Mouse (Mus musculus): Measurements from ENCODE around the gene Itpr2. TPM values are rescaled to one million over a fixed set of nuclear protein-coding genes. Genes with fewer than 3 reads are reported as not detected.

The Itpr2 gene
- polyA plus RNA-seq, 1 experiment, result 31.9 TPM

DNA sequence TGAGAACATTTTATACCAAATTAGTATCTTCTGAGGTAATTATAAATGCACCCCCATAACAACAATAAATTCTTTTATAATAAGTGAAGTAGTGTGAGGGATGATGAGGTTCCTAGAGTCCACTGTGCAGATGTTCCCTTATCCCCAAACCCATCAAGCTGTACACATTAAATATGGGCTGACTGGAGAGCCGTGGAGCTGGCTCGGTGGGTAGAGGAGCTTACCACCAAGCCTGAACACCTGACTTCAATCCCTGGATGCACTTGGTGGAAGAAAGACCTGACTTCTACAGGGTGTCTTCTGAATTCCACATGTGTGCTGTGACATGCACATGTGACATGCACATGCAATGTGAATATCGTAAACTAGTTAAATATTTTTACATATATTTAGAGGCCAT is 260.7 kb downstream of the Itpr2 start:
- 88% methylated on average over 3 of the region's 3 CpGs for WGBS
- no peak for DNase-seq
- Histone ChIP-seq H3K27me3 (replicated peaks; ENCODE audit: control insufficient read depth, insufficient read depth, low read length) (no peaks in the 10 kb centered on the region), H3K27ac (ENCODE audit: insufficient read depth, low read depth, low read length) (no peak overlapping the region), H3K4me1 (ENCODE audit: control insufficient read depth, insufficient read depth, low read length) (no peaks in the 10 kb centered on the region), H3K4me3 (ENCODE audit: insufficient read depth, low read depth, low read length) (no peak overlapping the region), H3K36me3 (ENCODE audit: control insufficient read depth, insufficient read depth, low read length) (no peaks in the 10 kb centered on the region; the same call in none of the 2 replicates)
- no peak for TF ChIP-seq POLR2A (IDR thresholded peaks at IDR 0.05; ENCODE audit: low read depth, low read length)
- TF ChIP-seq CTCF (conservative IDR thresholded peaks at IDR 0.05; ENCODE audit: insufficient read depth, insufficient read length, low read depth, low read length), result no peak

GRCm38 (mm10) chr6:146235165-146235564 is 266.9 kb downstream of the Itpr2 start:
- 83% methylated on average over 3 of the region's 3 CpGs for WGBS
- no peak for DNase-seq
- Histone ChIP-seq H3K27me3 (replicated peaks; ENCODE audit: control insufficient read depth, insufficient read depth, low read length) (no peaks in the 10 kb centered on the region), H3K27ac (ENCODE audit: insufficient read depth, low read depth, low read length) (no peak overlapping the region), H3K4me3 (ENCODE audit: insufficient read depth, low read depth, low read length) (no peak overlapping the region), H3K4me1 (ENCODE audit: control insufficient read depth, insufficient read depth, low read length) (no peaks in the 10 kb centered on the region), H3K36me3 (ENCODE audit: control insufficient read depth, insufficient read depth, low read length) (no peaks in the 10 kb centered on the region; the same call in none of the 2 replicates)
- TF ChIP-seq CTCF (conservative IDR thresholded peaks at IDR 0.05; ENCODE audit: insufficient read depth, insufficient read length, low read depth, low read length), result no peak

DNA sequence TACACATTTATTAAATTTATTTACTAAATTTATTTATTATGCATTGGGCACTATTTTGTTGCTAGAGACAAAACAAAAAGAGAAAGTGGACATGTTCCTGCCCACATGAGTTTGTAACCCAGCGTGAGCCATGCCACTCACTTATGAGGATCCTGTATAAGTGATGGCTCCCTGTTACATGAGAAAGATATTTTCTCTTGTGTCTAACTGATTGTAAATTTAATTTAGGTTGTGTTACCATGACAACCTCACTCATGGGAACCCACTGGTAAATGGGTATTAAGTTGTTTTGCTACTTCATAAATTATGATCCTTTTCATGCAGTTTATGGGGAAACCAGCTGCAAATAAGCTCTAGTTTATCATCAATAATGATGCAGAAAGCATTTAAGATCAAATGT is 267.6 kb downstream of the Itpr2 start:
- no peak overlapping the region for H3K4me3 ChIP-seq (ENCODE audit: insufficient read depth, low read depth, low read length)
- H3K27me3 ChIP-seq (replicated peaks; ENCODE audit: control insufficient read depth, insufficient read depth, low read length), result no peaks in the 10 kb centered on the region
- TF ChIP-seq POLR2A (IDR thresholded peaks at IDR 0.05; ENCODE audit: low read depth, low read length), result no peak
- TF ChIP-seq CTCF (conservative IDR thresholded peaks at IDR 0.05; ENCODE audit: insufficient read depth, insufficient read length, low read depth, low read length), result no peak
- no peak for DNase-seq
- 98% methylated on average over 1 of the region's 1 CpGs for WGBS
- H3K4me1 ChIP-seq (ENCODE audit: control insufficient read depth, insufficient read depth, low read length), result no peaks in the 10 kb centered on the region
- H3K36me3 ChIP-seq (ENCODE audit: control insufficient read depth, insufficient read depth, low read length), result no peaks in the 10 kb centered on the region; the same call in none of the 2 replicates
- no peak overlapping the region for H3K27ac ChIP-seq (ENCODE audit: insufficient read depth, low read depth, low read length)

GRCm38 (mm10) chr6:146230903-146231302 is 271.1 kb downstream of the Itpr2 start:
- Histone ChIP-seq H3K27me3 (replicated peaks; ENCODE audit: control insufficient read depth, insufficient read depth, low read length) (no peaks in the 10 kb centered on the region), H3K4me3 (ENCODE audit: insufficient read depth, low read depth, low read length) (no peak overlapping the region), H3K36me3 (ENCODE audit: control insufficient read depth, insufficient read depth, low read length) (peaks cover 2% of the 10 kb centered on the region), H3K4me1 (ENCODE audit: control insufficient read depth, insufficient read depth, low read length) (no peaks in the 10 kb centered on the region), H3K27ac (ENCODE audit: insufficient read depth, low read depth, low read length) (no peak overlapping the region)
- 91% methylated on average over 6 of the region's 6 CpGs for WGBS
- DNase-seq, result no peak
- TF ChIP-seq POLR2A (IDR thresholded peaks at IDR 0.05; ENCODE audit: low read depth, low read length) (no peak), CTCF (conservative IDR thresholded peaks at IDR 0.05; ENCODE audit: insufficient read depth, insufficient read length, low read depth, low read length) (no peak)

GRCm38 (mm10) chr6:146230373-146230788 is 271.6 kb downstream of the Itpr2 start:
- WGBS, result 64% methylated on average over 9 of the region's 9 CpGs
- no peaks in the 10 kb centered on the region for H3K27me3 ChIP-seq (replicated peaks; ENCODE audit: control insufficient read depth, insufficient read depth, low read length)
- peaks cover 2% of the 10 kb centered on the region for H3K36me3 ChIP-seq (ENCODE audit: control insufficient read depth, insufficient read depth, low read length)
- no peaks in the 10 kb centered on the region for H3K4me1 ChIP-seq (ENCODE audit: control insufficient read depth, insufficient read depth, low read length)
- no peak overlapping the region for H3K27ac ChIP-seq (ENCODE audit: insufficient read depth, low read depth, low read length)
- DNase-seq, result no peak
- no peak overlapping the region for H3K4me3 ChIP-seq (ENCODE audit: insufficient read depth, low read depth, low read length)
- TF ChIP-seq POLR2A (IDR thresholded peaks at IDR 0.05; ENCODE audit: low read depth, low read length), result no peak
- TF ChIP-seq CTCF (conservative IDR thresholded peaks at IDR 0.05; ENCODE audit: insufficient read depth, insufficient read length, low read depth, low read length), result no peak

DNA sequence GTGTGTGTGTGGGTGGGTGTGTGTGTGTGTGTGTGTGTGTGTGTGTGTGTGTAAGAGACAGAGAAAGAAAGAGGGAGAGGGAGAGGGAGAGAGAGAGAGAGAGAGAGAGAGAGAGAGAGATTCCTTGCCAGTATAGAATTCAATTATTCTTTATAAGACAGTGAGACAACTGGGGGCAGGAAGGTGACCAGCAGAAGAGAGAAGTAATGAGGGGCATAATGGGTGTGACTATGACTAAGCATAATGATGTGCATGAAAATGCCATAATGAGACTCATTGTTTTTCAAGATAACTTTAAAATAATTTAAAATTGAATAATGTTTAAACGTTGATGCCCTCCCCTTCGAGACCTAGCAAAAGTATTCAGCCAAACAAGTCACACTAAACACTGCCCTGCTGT is 272.1 kb downstream of the Itpr2 start:
- no peak for DNase-seq
- Histone ChIP-seq H3K4me1 (ENCODE audit: control insufficient read depth, insufficient read depth, low read length) (no peaks in the 10 kb centered on the region), H3K27ac (ENCODE audit: insufficient read depth, low read depth, low read length) (no peak overlapping the region), H3K27me3 (replicated peaks; ENCODE audit: control insufficient read depth, insufficient read depth, low read length) (no peaks in the 10 kb centered on the region), H3K36me3 (ENCODE audit: control insufficient read depth, insufficient read depth, low read length) (peaks cover 2% of the 10 kb centered on the region), H3K4me3 (ENCODE audit: insufficient read depth, low read depth, low read length) (no peak overlapping the region)
- TF ChIP-seq CTCF (conservative IDR thresholded peaks at IDR 0.05; ENCODE audit: insufficient read depth, insufficient read length, low read depth, low read length), result no peak
- no peak for TF ChIP-seq POLR2A (IDR thresholded peaks at IDR 0.05; ENCODE audit: low read depth, low read length)
- WGBS, result 78% methylated on average over 2 of the region's 2 CpGs

- DNase-seq, result no peak
- TF ChIP-seq CTCF (conservative IDR thresholded peaks at IDR 0.05; ENCODE audit: insufficient read depth, insufficient read length, low read depth, low read length) (no peak), POLR2A (IDR thresholded peaks at IDR 0.05; ENCODE audit: low read depth, low read length) (no peak)
- 76% methylated on average over 9 of the region's 9 CpGs for WGBS
- Histone ChIP-seq H3K27me3 (replicated peaks; ENCODE audit: control insufficient read depth, insufficient read depth, low read length) (no peaks in the 10 kb centered on the region), H3K36me3 (ENCODE audit: control insufficient read depth, insufficient read depth, low read length) (peaks cover 2% of the 10 kb centered on the region), H3K4me1 (ENCODE audit: control insufficient read depth, insufficient read depth, low read length) (no peaks in the 10 kb centered on the region), H3K27ac (ENCODE audit: insufficient read depth, low read depth, low read length) (no peak overlapping the region), H3K4me3 (ENCODE audit: insufficient read depth, low read depth, low read length) (no peak overlapping the region)
These were observed 272.5 kb downstream of the Itpr2 start for GRCm38 (mm10) chr6:146229519-146229918.

DNA sequence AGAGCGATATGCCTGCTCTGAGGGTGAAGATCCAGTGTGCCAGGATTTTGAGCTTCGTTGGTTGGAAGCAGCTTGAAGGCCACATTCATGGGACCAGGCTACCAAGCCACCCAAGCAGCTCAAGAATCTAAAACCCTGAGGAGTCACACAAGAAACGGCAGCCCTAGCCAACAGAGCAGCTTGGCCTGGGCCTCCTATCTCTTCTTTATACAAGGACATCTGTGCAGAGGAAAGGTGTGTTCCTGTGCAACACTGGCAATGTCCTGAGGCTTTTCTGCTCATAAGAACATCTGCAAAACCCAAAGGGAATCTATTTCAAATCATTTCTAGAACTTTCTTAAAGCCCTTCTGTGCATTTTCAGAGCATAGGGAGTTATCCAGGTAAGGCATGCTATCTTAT is 274.0 kb downstream of the Itpr2 start:
- Histone ChIP-seq H3K27me3 (replicated peaks; ENCODE audit: control insufficient read depth, insufficient read depth, low read length) (no peaks in the 10 kb centered on the region), H3K27ac (ENCODE audit: insufficient read depth, low read depth, low read length) (no peak overlapping the region), H3K4me1 (ENCODE audit: control insufficient read depth, insufficient read depth, low read length) (no peaks in the 10 kb centered on the region), H3K4me3 (ENCODE audit: insufficient read depth, low read depth, low read length) (no peak overlapping the region), H3K36me3 (ENCODE audit: control insufficient read depth, insufficient read depth, low read length) (peaks cover 2% of the 10 kb centered on the region)
- no peak for DNase-seq
- whole genome bisulfite sequencing, result 83% methylated on average over 3 of the region's 3 CpGs
- no peak for TF ChIP-seq CTCF (conservative IDR thresholded peaks at IDR 0.05; ENCODE audit: insufficient read depth, insufficient read length, low read depth, low read length)
- TF ChIP-seq POLR2A (IDR thresholded peaks at IDR 0.05; ENCODE audit: low read depth, low read length), result no peak

Measured in kidney, adult 2 months (tissue).